Mouse (Mus musculus): ENCODE measurements around the gene Krt18. TPM values are rescaled to one million over a fixed set of nuclear protein-coding genes. Genes with fewer than 3 reads are reported as not detected.
A peak's percentile ranks its signal among the peaks of the same experiment; 100 is the strongest.
"Not testable (repeated sequence)": the region's sequence is repeated elsewhere in the genome, so short reads cannot be mapped to it uniquely, and the experiment has no call there.

Krt18 gene
- total and polyA plus RNA-seq, 2 experiments from 2014 or later, result 5.0 to 12.6 TPM

GRCm38 (mm10) chr15:102073559-102074069 lies 45.6 kb downstream of the Krt18 start, which contains the start of gene Eif4b:
Gene Eif4b, plus strand, starts transcription at chr15:102073773.
- H3K4me1 ChIP-seq (ENCODE audit: insufficient read depth, low read length), result peaks cover 8% of the 10 kb centered on the region; the same call in 1 of the 2 replicates
- H3K9ac ChIP-seq (replicated peaks; ENCODE audit: low read length), result peak within 1 kb of the TSS; percentile 95
- H3K36me3 ChIP-seq (ENCODE audit: insufficient read depth, low read length), result no peaks in the 10 kb centered on the region
- WGBS, result under 1% methylated on average over 57 of the region's 58 CpGs
- H3K4me3 ChIP-seq (ENCODE audit: low read length), result peak within 1 kb of the TSS; percentile 96
- H3K9me3 ChIP-seq (ENCODE audit: low read length), result no peaks in the 10 kb centered on the region
- H3K27me3 ChIP-seq (ENCODE audit: insufficient read depth, low read length), result no peaks in the 10 kb centered on the region
- ATAC-seq (peak; percentile 96), DNase-seq (ENCODE audit: low spot score) (peak; percentile 100)
- H3K27ac ChIP-seq, result peak within 1 kb of the TSS; percentile 99
- TF ChIP-seq CTCF (IDR thresholded peaks at IDR 0.05; ENCODE audit: low read depth), result no peak
- H3K4me2 ChIP-seq (ENCODE audit: low read depth, low read length), result peak within 1 kb of the TSS; percentile 83

GRCm38 (mm10) chr15:102074070-102074731 lies 46.2 kb downstream of the Krt18 start:
- no peak for TF ChIP-seq CTCF (IDR thresholded peaks at IDR 0.05; ENCODE audit: low read depth)
- Histone ChIP-seq H3K4me3 (ENCODE audit: low read length) (peak overlapping the region; percentile 96), H3K36me3 (ENCODE audit: insufficient read depth, low read length) (no peaks in the 10 kb centered on the region), H3K4me2 (ENCODE audit: low read depth, low read length) (peak overlapping the region; percentile 83), H3K9ac (replicated peaks; ENCODE audit: low read length) (peak overlapping the region; percentile 95), H3K27ac (peak overlapping the region; percentile 99), H3K4me1 (ENCODE audit: insufficient read depth, low read length) (peaks cover 8% of the 10 kb centered on the region; the same call in 1 of the 2 replicates), H3K9me3 (ENCODE audit: low read length) (no peaks in the 10 kb centered on the region), H3K27me3 (ENCODE audit: insufficient read depth, low read length) (no peaks in the 10 kb centered on the region)
- DNase-seq (ENCODE audit: low spot score) (peak; percentile 83), ATAC-seq (peak; percentile 73)
- WGBS, result under 1% methylated on average over 53 of the region's 57 CpGs

- H3K27ac ChIP-seq, result 0 out of 2 replicates have a peak overlapping the region, but pooled peaks have one; percentile 99
- TF ChIP-seq CTCF (IDR thresholded peaks at IDR 0.05; ENCODE audit: low read depth), result no peak
- H3K9me3 ChIP-seq (ENCODE audit: low read length), result no peaks in the 10 kb centered on the region
- ATAC-seq (no peak), DNase-seq (ENCODE audit: low spot score) (no peak)
- peak overlapping the region; percentile 83 for H3K4me2 ChIP-seq (ENCODE audit: low read depth, low read length)
- H3K9ac ChIP-seq (replicated peaks; ENCODE audit: low read length), result peak overlapping the region; percentile 95
- WGBS, result 15% methylated on average over 11 of the region's 11 CpGs
- H3K27me3 ChIP-seq (ENCODE audit: insufficient read depth, low read length), result no peaks in the 10 kb centered on the region
- H3K4me1 ChIP-seq (ENCODE audit: insufficient read depth, low read length), result peaks cover 8% of the 10 kb centered on the region; the same call in 1 of the 2 replicates
- no peaks in the 10 kb centered on the region for H3K36me3 ChIP-seq (ENCODE audit: insufficient read depth, low read length)
- peak overlapping the region; percentile 96 for H3K4me3 ChIP-seq (ENCODE audit: low read length)
These were observed 47.1 kb downstream of the Krt18 start for GRCm38 (mm10) chr15:102074876-102075585.

DNA sequence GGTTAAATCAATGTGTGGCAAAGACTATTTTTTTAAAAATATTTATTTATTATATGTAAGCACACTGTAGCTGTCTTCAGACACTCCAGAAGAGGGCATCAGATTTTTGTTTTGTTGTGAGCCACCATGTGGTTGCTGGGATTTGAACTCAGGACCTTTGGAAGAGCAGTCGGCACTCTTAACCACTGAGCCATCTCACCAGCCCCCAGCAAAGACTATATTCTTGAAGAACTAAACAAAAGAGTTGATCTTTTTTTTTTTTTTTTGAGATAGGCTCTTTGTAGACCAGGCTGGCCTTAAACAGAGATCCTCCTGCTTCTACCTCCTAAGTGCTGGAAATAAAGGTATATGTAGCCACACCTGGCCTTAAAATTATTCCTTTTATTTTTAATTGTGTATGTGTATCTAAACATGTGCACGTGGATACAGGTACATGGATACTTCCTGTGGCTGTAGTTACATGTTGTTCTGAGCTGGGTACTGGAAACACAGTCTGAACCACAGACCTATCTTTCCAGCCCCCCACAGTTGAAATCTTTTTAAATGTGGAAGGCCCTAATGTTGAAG lies 49.2 kb downstream of the Krt18 start:
- Histone ChIP-seq H3K27ac (no peak overlapping the region), H3K36me3 (ENCODE audit: insufficient read depth, low read length) (peaks cover 1% of the 10 kb centered on the region; the same call in 1 of the 2 replicates), H3K9me3 (ENCODE audit: low read length) (no peaks in the 10 kb centered on the region), H3K4me3 (ENCODE audit: low read length) (no peak overlapping the region), H3K27me3 (ENCODE audit: insufficient read depth, low read length) (no peaks in the 10 kb centered on the region), H3K9ac (replicated peaks; ENCODE audit: low read length) (no peak overlapping the region), H3K4me1 (ENCODE audit: insufficient read depth, low read length) (peaks cover 8% of the 10 kb centered on the region; the same call in 1 of the 2 replicates), H3K4me2 (ENCODE audit: low read depth, low read length) (no peak overlapping the region)
- no peak for TF ChIP-seq CTCF (IDR thresholded peaks at IDR 0.05; ENCODE audit: low read depth)
- DNase-seq (ENCODE audit: low spot score) (no peak), ATAC-seq (no peak)
- 94% methylated on average over 2 of the region's 2 CpGs for WGBS

DNA sequence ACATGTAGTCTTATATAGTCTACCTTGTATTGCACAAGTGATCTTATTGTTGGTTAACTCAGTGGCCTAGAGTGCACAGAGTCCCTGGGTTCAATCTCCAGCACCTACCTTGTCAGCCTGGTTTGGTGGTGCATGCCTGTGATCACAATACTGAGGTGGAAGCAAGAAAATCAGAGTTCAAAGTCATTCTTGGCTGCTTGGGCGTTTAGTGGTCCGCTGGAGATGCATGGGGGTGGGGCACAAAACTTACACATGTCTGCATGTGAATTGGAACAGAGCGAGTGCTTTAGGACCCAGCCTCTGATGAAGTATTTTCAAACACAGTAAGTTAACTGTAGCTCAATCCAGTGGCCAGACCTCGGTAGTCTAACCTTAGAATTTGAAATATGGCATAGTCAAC lies 51.2 kb downstream of the Krt18 start:
- H3K4me3 ChIP-seq (ENCODE audit: low read length), result no peak overlapping the region
- WGBS, result 71% methylated on average over 4 of the region's 4 CpGs
- no peak for DNase-seq (ENCODE audit: low spot score)
- no peaks in the 10 kb centered on the region for H3K27me3 ChIP-seq (ENCODE audit: insufficient read depth, low read length)
- TF ChIP-seq CTCF (IDR thresholded peaks at IDR 0.05; ENCODE audit: low read depth), result no peak
- peaks cover 6% of the 10 kb centered on the region; the same call in 1 of the 2 replicates for H3K4me1 ChIP-seq (ENCODE audit: insufficient read depth, low read length)
- no peak overlapping the region for H3K27ac ChIP-seq
- H3K9me3 ChIP-seq (ENCODE audit: low read length), result no peaks in the 10 kb centered on the region
- H3K9ac ChIP-seq (replicated peaks; ENCODE audit: low read length), result no peak overlapping the region
- ATAC-seq, result no peak
- peaks cover 10% of the 10 kb centered on the region; the same call in 1 of the 2 replicates for H3K36me3 ChIP-seq (ENCODE audit: insufficient read depth, low read length)
- H3K4me2 ChIP-seq (ENCODE audit: low read depth, low read length), result no peak overlapping the region

- H3K27me3 ChIP-seq (ENCODE audit: insufficient read depth, low read length); H3K4me1 ChIP-seq (ENCODE audit: insufficient read depth, low read length); H3K9me3 ChIP-seq (ENCODE audit: low read length); H3K4me3 ChIP-seq (ENCODE audit: low read length); H3K27ac ChIP-seq; DNase-seq (ENCODE audit: low spot score); ATAC-seq; H3K4me2 ChIP-seq (ENCODE audit: low read depth, low read length); H3K9ac ChIP-seq (replicated peaks; ENCODE audit: low read length): not testable (repeated sequence)
- WGBS, result 77% methylated on average over 8 of the region's 8 CpGs
- peaks cover 17% of the 10 kb centered on the region for H3K36me3 ChIP-seq (ENCODE audit: insufficient read depth, low read length)
These were observed 51.9 kb downstream of the Krt18 start for GRCm38 (mm10) chr15:102079924-102080323.
